Mouse (Mus musculus) embryonic facial prominence, embryonic 13.5 days (tissue): ENCODE data around the gene Akr1b8. TPM values are rescaled to one million over a fixed set of nuclear protein-coding genes. Genes with fewer than 3 reads are reported as not detected.
A peak's percentile ranks its signal among the peaks of the same experiment; 100 is the strongest.
"Not testable (repeated sequence)": the region's sequence is repeated elsewhere in the genome, so short reads cannot be mapped to it uniquely, and the experiment has no call there.

Source experiments
- ATAC-seq: fragments of 200-750 bp; cut with Nextera tagmentation; 2 replicates; pipeline ENCODE4 v1.8.0; 2017; ENCODE audit warnings: low read depth; ENCODE audit not compliant: insufficient number of reproducible peaks, insufficient read depth, low FRiP score, low TSS enrichment
- H3K27ac ChIP-seq: fragments of 300-500 bp; sonication (generic); 2 replicates; pipeline ENCODE4 v1.5.1; 2015; ENCODE audit warnings: moderate library complexity, mild to moderate bottlenecking, inconsistent platforms
- H3K27me3 ChIP-seq: fragments of 300-500 bp; sonication (generic); 2 replicates; pipeline ENCODE4 v1.6.1; 2015; ENCODE audit warnings: mild to moderate bottlenecking, inconsistent platforms
- H3K36me3 ChIP-seq: fragments of 300-500 bp; sonication (generic); 2 replicates; pipeline ENCODE4 v1.6.1; 2015; ENCODE audit warnings: mild to moderate bottlenecking, inconsistent platforms
- H3K4me1 ChIP-seq: fragments of 300-500 bp; sonication (generic); 2 replicates; pipeline ENCODE4 v1.6.1; 2015; ENCODE audit warnings: inconsistent platforms
- H3K4me2 ChIP-seq: fragments of 300-500 bp; sonication (generic); 2 replicates; pipeline ENCODE4 v1.6.1; 2015; ENCODE audit warnings: moderate library complexity, mild to moderate bottlenecking, inconsistent platforms
- H3K4me3 ChIP-seq: fragments of 300-500 bp; sonication (generic); 2 replicates; pipeline ENCODE4 v1.5.1; 2015; ENCODE audit warnings: mild to moderate bottlenecking, inconsistent platforms
- H3K9ac ChIP-seq: fragments of 300-500 bp; sonication (generic); 2 replicates; pipeline ENCODE4 v1.6.1; 2015; ENCODE audit warnings: mild to moderate bottlenecking, inconsistent platforms
- H3K9me3 ChIP-seq: fragments of 300-500 bp; sonication (generic); 2 replicates; pipeline ENCODE4 v1.6.1; 2016; ENCODE audit warnings: inconsistent platforms
- WGBS: fragments of 180-500 bp; shearing (Covaris S2); methylation state at CpG from one replicate; pipeline ENCODE4 v1.1.7; 2015; ENCODE audit warnings: mixed read lengths; 5-methylcytosine and 5-hydroxymethylcytosine counted together
- polyA plus RNA-seq: library from polyadenylated mRNA; unstranded; fragments of >200 nt; fragmentation: Nextera tagmentation; extraction: Ambion mirVana; gene quantifications from 2 replicates; pipeline ENCODE4 v1.2.1, GENCODE M21; 2015

Gene Akr1b8
- polyA plus RNA-seq, 1 experiment from 2014 or later = 18.9 TPM

DNA sequence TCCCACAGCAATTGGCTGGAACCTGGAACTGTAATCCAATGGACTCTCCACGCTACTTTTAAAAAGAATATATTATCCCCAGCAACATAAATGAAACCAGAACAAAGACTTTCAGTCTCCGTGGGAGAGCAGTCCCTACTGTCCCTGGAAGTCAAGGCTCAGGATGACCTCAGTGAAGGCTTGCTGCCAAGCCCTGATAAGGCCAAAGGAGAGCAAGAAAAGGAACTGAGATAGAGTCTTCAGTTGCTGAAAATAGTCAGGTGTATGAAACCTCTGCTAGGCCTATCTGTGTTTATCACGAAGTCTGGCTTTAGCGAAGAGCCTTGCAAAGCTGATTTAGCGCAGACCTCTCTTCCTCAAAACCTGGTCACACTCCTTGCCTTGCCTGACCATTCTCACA lies 22.5 kb upstream of the Akr1b8 start:
- Histone ChIP-seq H3K4me2 (no peak overlapping the region), H3K4me3 (no peak overlapping the region), H3K27ac (no peak overlapping the region), H3K27me3 (no peaks in the 10 kb centered on the region), H3K9me3 (no peaks in the 10 kb centered on the region), H3K36me3 (no peaks in the 10 kb centered on the region), H3K9ac (no peak overlapping the region), H3K4me1 (no peaks in the 10 kb centered on the region)
- WGBS = 87% methylated on average over 5 of the region's 5 CpGs
- ATAC-seq = no peak

DNA sequence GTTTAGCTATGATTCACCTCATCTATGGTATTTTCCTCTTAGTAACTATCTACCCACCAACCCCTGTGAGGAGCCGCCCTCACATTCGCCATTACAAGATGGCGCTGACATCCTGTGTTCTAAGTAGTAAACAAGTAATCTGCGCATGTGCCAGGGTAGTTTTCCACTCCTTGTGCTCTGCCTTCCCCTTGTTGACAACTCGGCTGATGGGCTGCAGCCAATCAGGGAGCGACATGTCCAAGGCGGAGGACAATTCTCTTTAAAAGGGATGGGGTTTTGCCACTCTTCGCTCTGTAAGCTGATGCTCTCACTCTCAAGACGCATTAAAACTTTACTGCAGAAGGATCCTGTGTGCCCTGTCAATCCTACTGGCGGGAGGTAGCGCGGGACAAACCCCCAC lies 22.1 kb upstream of the Akr1b8 start:
- H3K4me1 ChIP-seq = not testable (repeated sequence)

GRCm38 (mm10) chr6:34334673-34335072 lies 19.2 kb upstream of the Akr1b8 start:
- no peak for ATAC-seq
- Histone ChIP-seq H3K4me1 (no peaks in the 10 kb centered on the region), H3K27me3 (no peaks in the 10 kb centered on the region), H3K4me3 (no peak overlapping the region), H3K27ac (no peak overlapping the region), H3K4me2 (no peak overlapping the region), H3K9ac (no peak overlapping the region), H3K9me3 (no peaks in the 10 kb centered on the region), H3K36me3 (no peaks in the 10 kb centered on the region)
- 91% methylated on average over 5 of the region's 5 CpGs for WGBS

More for the DNA sequence above, 22.1 kb upstream of the Akr1b8 start:
- H3K27ac ChIP-seq, H3K9me3 ChIP-seq, H3K4me3 ChIP-seq, H3K4me2 ChIP-seq, H3K27me3 ChIP-seq, H3K36me3 ChIP-seq, ATAC-seq, H3K9ac ChIP-seq: not testable (repeated sequence)
- 81% methylated on average over 12 of the region's 12 CpGs for WGBS

GRCm38 (mm10) chr6:34337799-34338198 lies 16.1 kb upstream of the Akr1b8 start:
- H3K4me1 ChIP-seq = no peaks in the 10 kb centered on the region
- WGBS = 77% methylated on average over 2 of the region's 2 CpGs
- no peak overlapping the region for H3K4me3 ChIP-seq
- H3K9me3 ChIP-seq = no peaks in the 10 kb centered on the region
- H3K27me3 ChIP-seq = no peaks in the 10 kb centered on the region
- no peaks in the 10 kb centered on the region for H3K36me3 ChIP-seq
- no peak overlapping the region for H3K27ac ChIP-seq
- no peak overlapping the region for H3K9ac ChIP-seq
- H3K4me2 ChIP-seq = no peak overlapping the region
- no peak for ATAC-seq

DNA sequence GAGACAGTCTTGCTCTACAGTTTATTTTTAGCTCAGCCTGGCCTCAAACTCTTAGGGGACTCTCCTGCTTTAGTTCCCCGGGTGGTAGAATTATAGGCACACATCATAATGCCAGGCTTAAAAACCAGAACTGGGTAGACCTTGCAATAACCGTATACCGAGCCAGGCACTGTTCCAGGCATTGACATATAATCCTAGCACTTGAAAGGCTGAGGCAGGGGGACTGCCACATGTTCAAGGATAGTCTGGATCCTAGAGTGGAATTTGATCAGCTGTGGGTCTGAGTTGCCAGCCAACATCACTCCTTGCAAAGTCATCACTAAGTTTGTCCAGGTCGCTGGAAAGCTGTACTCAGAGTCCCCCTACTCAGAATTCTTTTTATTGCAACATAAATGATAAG lies 11.9 kb upstream of the Akr1b8 start:
- Histone ChIP-seq H3K27ac (no peak overlapping the region), H3K4me3 (no peak overlapping the region), H3K27me3 (no peaks in the 10 kb centered on the region), H3K36me3 (no peaks in the 10 kb centered on the region), H3K9me3 (no peaks in the 10 kb centered on the region), H3K9ac (no peak overlapping the region), H3K4me1 (peaks cover 17% of the 10 kb centered on the region), H3K4me2 (no peak overlapping the region)
- no peak for ATAC-seq
- WGBS = 77% methylated on average over 4 of the region's 4 CpGs

DNA sequence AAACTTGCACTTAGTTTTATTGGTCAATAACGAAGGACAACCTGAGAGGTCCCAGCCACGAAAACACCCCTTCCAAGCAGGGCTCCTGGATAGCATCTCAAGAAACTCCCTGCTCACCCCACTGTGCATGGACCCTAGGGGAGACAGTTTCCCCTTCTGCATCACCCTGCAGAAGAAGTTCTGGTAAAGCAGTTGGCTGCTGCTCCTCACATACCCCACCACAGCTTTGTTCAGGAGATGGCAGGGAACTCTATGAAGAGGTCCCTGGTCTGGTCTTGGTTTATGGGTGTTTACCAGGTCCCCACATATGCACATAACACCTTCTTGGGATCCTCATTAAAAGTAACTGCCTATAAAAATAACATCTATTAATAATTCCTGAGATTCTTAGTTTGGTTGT lies 11.4 kb upstream of the Akr1b8 start:
- 88% methylated on average over 2 of the region's 2 CpGs for WGBS

DNA sequence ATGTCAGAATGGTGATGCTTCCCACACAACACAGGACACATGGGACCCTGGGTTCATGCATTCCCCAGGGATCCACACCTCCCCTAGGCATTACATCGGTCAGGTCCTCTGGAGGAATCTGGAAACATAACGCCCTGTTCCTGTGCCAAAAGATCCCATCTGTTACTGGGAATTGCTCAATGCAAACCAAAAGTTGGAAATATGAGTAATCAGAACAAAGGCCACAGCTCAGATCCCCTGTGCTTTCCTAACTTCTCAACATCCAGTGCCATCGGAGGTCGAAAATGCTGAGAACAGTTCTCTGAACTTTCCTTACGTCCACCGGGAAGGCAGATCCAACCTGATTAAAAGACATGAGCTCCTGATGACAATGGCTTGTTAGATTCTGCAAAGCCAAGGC lies 10.5 kb upstream of the Akr1b8 start:
- Histone ChIP-seq H3K4me3 (no peak overlapping the region), H3K9me3 (no peaks in the 10 kb centered on the region), H3K4me1 (peaks cover 17% of the 10 kb centered on the region), H3K9ac (no peak overlapping the region), H3K27me3 (no peaks in the 10 kb centered on the region), H3K27ac (no peak overlapping the region), H3K4me2 (no peak overlapping the region), H3K36me3 (no peaks in the 10 kb centered on the region)
- WGBS = 41% methylated on average over 6 of the region's 6 CpGs
- ATAC-seq = no peak

More for the DNA sequence above, 11.4 kb upstream of the Akr1b8 start:
- ATAC-seq = no peak
- H3K4me1 ChIP-seq = peaks cover 17% of the 10 kb centered on the region
- no peaks in the 10 kb centered on the region for H3K27me3 ChIP-seq
- H3K9ac ChIP-seq = no peak overlapping the region
- no peaks in the 10 kb centered on the region for H3K9me3 ChIP-seq
- no peak overlapping the region for H3K4me3 ChIP-seq
- no peak overlapping the region for H3K27ac ChIP-seq
- no peaks in the 10 kb centered on the region for H3K36me3 ChIP-seq
- no peak overlapping the region for H3K4me2 ChIP-seq

DNA sequence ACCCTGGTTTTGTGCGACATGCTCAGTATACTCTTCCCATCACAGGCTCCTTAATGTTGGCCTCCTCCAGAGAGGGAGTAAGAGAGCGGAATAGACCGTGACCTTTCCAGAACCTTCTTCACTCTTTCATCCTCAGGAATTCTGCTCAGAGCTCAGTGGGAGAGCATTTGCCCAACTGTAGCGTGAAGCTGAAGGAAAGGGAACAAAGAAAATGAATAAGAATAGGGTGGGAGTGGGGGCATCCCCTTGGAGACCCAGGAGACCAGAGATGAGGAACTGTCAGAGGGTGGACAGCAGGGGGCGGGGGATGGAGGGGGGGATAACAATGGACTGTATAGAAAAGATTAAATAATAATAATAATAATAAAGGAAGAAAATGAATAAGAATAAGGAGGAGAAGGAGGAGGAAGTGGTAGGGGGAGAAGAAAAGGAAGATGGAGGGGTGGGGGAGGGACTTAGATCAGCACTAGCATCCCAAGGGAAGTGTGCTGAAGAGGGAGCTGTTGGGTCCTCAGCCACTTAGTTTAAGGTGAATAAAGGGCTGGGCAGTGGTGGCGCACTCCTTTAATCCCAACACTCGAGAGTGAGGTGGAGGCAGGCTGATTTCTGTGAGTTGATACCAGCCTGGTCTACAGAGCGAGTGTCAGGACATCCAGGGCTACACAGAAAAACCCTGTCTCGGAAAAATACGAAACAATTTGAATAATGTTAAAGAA lies 9.6 kb upstream of the Akr1b8 start:
- no peak overlapping the region for H3K27ac ChIP-seq
- no peaks in the 10 kb centered on the region for H3K9me3 ChIP-seq
- no peak; the same call in 1 of the 2 replicates for ATAC-seq
- no peaks in the 10 kb centered on the region for H3K36me3 ChIP-seq
- peaks cover 17% of the 10 kb centered on the region for H3K4me1 ChIP-seq
- peak overlapping the region; percentile 20; the same call in 1 of the 2 replicates for H3K4me2 ChIP-seq
- H3K4me3 ChIP-seq = no peak overlapping the region
- 49% methylated on average over 10 of the region's 10 CpGs for WGBS
- no peaks in the 10 kb centered on the region for H3K27me3 ChIP-seq
- no peak overlapping the region for H3K9ac ChIP-seq

DNA sequence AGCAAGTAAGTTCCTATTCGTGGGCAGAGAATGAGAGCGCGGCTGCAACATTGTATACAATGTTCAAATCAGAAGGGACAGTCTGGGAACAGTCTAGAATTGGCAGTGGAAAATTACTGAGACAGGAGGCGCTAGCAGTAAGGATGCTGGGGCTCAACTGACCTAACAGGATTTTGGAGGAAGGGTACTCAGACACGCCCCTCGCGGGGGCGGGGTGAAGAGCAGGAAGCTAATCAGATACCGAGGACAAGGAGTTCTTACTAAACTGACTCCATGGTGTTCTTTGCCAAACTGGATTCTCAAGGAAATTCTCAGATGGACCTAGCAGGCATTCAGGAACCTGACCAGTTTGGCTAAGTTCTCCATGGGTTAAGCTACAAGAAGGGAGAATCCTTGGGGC lies 9.0 kb upstream of the Akr1b8 start:
- 20% methylated on average over 9 of the region's 9 CpGs for WGBS
- Histone ChIP-seq H3K36me3 (no peaks in the 10 kb centered on the region), H3K4me2 (peak overlapping the region; percentile 20), H3K27ac (no peak overlapping the region), H3K9me3 (no peaks in the 10 kb centered on the region), H3K4me1 (peaks cover 17% of the 10 kb centered on the region), H3K27me3 (no peaks in the 10 kb centered on the region), H3K9ac (no peak overlapping the region), H3K4me3 (no peak overlapping the region)
- no peak for ATAC-seq

- peak overlapping the region; percentile 7; the same call in 1 of the 2 replicates for H3K9ac ChIP-seq
- WGBS = 50% methylated on average over 14 of the region's 14 CpGs
- no peak for ATAC-seq
- H3K4me1 ChIP-seq = peaks cover 17% of the 10 kb centered on the region
- H3K27me3 ChIP-seq = no peaks in the 10 kb centered on the region
- H3K36me3 ChIP-seq = no peaks in the 10 kb centered on the region
- H3K4me3 ChIP-seq = no peak overlapping the region
- H3K9me3 ChIP-seq = no peaks in the 10 kb centered on the region
- H3K4me2 ChIP-seq = peak overlapping the region; percentile 42
- no peak overlapping the region for H3K27ac ChIP-seq
Observed at GRCm38 (mm10) chr6:34346096-34346898, 7.6 kb upstream of the Akr1b8 start.

GRCm38 (mm10) chr6:34350037-34350699 lies 3.8 kb upstream of the Akr1b8 start:
- WGBS = 80% methylated on average over 12 of the region's 12 CpGs
- no peak overlapping the region for H3K9ac ChIP-seq

More at GRCm38 (mm10) chr6:34350037-34350699, 3.8 kb upstream of the Akr1b8 start:
- no peak for ATAC-seq
- no peak overlapping the region for H3K4me2 ChIP-seq
- no peak overlapping the region for H3K4me3 ChIP-seq
- no peaks in the 10 kb centered on the region for H3K27me3 ChIP-seq
- no peak overlapping the region for H3K27ac ChIP-seq
- H3K36me3 ChIP-seq = no peaks in the 10 kb centered on the region
- H3K9me3 ChIP-seq = no peaks in the 10 kb centered on the region
- H3K4me1 ChIP-seq = peaks cover 22% of the 10 kb centered on the region
